Mouse (Mus musculus) heart, postnatal 10 days (tissue): ENCODE data around the gene Ceacam19. TPM values are rescaled to one million over a fixed set of nuclear protein-coding genes. Genes with fewer than 3 reads are reported as not detected.

ENCODE experiments used
- DNase-seq, 2 experiments: peaks; one replicate each; pipeline ENCODE4 v3.0.0; 2021
- intact Hi-C: fragments of 180-260 bp; cut with DNase I; formaldehyde crosslinking; loops from one replicate; pipeline ENCODE4 v1.15.1; 2025
- total RNA-seq, 2 experiments: library from RNA; stranded (reverse); gene quantifications; 2 replicates each; pipeline ENCODE4 v1.2.3; 2021

Gene Ceacam19
- total RNA-seq, 2 experiments from 2014 or later: not detected

GRCm38 (mm10) chr7:19843561-19843960 lies 44.2 kb downstream of the Ceacam19 start:
- intact Hi-C loops: loop anchor here (1.0 to 2.0 kb wide), 2 partner anchors 19 to 40 kb away; no protein-coding TSS in a partner anchor
- DNase-seq: peak; percentile 81 to 87

DNA sequence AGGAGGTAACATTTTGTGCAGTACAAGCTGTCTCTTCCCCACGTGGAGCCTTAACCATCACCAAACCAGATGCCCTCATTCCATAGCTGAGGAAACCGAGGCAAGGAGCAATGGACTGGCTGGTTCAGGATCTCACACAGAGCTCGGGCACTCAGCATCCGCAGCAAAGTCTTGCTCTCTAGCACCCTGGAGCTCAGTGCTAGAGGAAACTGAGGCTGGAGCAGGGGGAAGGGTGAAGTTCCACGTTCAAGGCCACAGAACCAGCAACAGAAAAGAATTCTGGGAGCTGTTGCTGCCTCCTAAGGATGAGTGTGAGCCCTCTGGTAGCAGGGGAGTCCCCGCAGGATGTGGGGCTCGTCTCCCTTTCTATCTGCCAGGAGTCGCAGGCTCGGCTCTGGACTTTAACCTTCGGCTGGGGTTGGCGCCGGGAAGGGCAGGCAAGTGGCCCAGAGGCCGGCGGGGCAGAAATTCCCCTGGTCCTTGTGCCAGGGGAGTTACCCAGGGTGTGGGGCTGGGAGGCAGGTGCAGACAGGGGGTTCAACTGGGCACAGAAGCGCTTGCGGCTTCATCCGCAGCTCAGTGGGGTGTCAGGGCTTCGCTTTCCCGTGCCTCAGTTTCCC lies 44.8 kb downstream of the Ceacam19 start:
- peak; percentile 59 to 64 for DNase-seq
- intact Hi-C loops: loop anchor here (1.0 to 2.0 kb wide), 2 partner anchors 18 to 40 kb away; no protein-coding TSS in a partner anchor

DNA sequence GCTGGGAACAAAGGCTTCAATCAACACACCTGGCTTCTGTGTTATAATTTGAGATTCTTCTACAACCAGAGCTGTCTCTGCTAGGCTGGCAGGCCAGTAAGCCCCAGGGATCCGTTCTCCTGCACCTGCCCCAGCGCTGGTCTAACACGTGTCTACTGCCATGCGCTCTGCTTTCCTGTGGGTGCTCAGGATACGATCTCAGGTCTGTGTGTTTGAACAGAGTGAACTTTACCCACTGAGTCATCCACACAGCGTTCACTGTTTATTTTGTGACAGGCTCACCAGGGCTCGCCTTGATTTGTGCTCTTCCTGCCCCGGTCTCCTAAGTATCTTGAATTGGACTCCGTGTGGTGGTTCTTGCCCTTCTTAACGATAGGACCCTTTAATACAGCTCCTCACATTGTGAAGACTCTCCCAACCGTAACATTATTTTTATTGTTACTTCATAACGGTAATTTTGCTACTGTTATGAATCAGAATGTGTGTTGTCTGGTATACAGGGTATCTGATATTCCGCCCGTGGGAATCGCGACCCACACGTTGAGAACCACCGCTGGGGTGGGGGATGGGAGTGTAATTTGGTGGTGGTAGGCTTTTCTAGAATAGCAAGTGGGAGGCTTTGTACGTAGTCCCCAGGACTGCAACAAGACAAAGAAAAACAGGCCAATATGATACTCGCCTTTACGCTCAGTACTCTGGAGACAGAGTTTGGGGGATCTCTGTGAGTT lies 45.9 kb downstream of the Ceacam19 start:
- intact Hi-C loops: loop anchor here (2.0 kb wide), 1 partner anchor 17 kb away; no protein-coding TSS in a partner anchor
- no peak for DNase-seq

- intact Hi-C loops: no loop called here
These were observed 46.8 kb downstream of the Ceacam19 start for GRCm38 (mm10) chr7:19840936-19841335.

GRCm38 (mm10) chr7:19840371-19840770 lies 47.4 kb downstream of the Ceacam19 start:
- intact Hi-C loops: no loop called here
- DNase-seq: no peak

More at GRCm38 (mm10) chr7:19840936-19841335, 46.8 kb downstream of the Ceacam19 start:
- no peak for DNase-seq

GRCm38 (mm10) chr7:19836843-19837242 lies 50.9 kb downstream of the Ceacam19 start:
- intact Hi-C loops: no loop called here
- no peak for DNase-seq

- intact Hi-C loops: no loop called here
- DNase-seq: no peak
These were observed 53.7 kb downstream of the Ceacam19 start for GRCm38 (mm10) chr7:19834055-19834454.

GRCm38 (mm10) chr7:19831837-19832236 lies 55.9 kb downstream of the Ceacam19 start:
- intact Hi-C loops: no loop called here
- DNase-seq: peak; percentile 41 to 50

GRCm38 (mm10) chr7:19830682-19831156 lies 57.0 kb downstream of the Ceacam19 start:
- DNase-seq: peak; percentile 94 to 95
- intact Hi-C loops: no loop called here

DNA sequence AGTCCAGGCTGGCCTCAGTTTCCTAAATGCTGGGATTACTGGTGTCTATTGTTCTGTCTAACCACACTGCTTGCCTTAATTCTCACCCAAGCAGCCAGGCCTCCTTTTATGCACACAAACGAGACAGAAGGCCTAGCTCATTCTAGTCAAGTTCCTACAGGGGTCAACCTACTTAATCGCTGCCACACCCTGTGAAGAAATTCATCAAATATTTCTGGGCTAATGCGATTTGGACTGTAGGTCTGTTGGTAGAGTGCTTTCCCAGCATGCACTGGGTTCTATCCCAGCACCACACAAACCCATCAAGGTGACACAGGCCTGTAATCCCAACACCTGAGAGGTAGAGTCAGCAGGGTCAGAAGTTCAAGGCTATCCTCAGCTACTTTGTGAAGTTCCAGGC lies 58.1 kb downstream of the Ceacam19 start:
- no peak for DNase-seq
- intact Hi-C loops: no loop called here

- intact Hi-C loops: no loop called here
- DNase-seq: peak; percentile 34 to 53
These were observed 61.0 kb downstream of the Ceacam19 start for GRCm38 (mm10) chr7:19826756-19827155.

Other genes with a start within 250 kb of the Ceacam19 start
- gene Clptm1, start 222.9 kb downstream of the Ceacam19 start, total RNA-seq: 100 to 1,000 TPM in 1 of 2 experiments, 10 to 100 TPM in 1; 95.2 to 102 TPM
- gene Apoc2, start 210.0 kb downstream of the Ceacam19 start, total RNA-seq: under 1 TPM in 1 of 2 experiments, not detected in 1; 0.60 TPM
- not detected for gene Gm44805, start 206.5 kb downstream of the Ceacam19 start, total RNA-seq
- gene Apoc4, start 206.5 kb downstream of the Ceacam19 start, total RNA-seq: not detected
- gene Apoc1, start 195.3 kb downstream of the Ceacam19 start, total RNA-seq: 10 to 100 TPM in 1 of 2 experiments, 1 to 10 TPM in 1; 5.2 to 14.7 TPM
- gene Apoe, start 188.8 kb downstream of the Ceacam19 start, total RNA-seq: 100 to 1,000 TPM; 268 to 276 TPM
- 100 to 1,000 TPM; 129 to 131 TPM for gene Tomm40, start 172.5 kb downstream of the Ceacam19 start, total RNA-seq
- 10 to 100 TPM; 43.1 to 45.2 TPM for gene Nectin2, start 137.5 kb downstream of the Ceacam19 start, total RNA-seq
- 100 to 1,000 TPM; 299 to 317 TPM for gene Bcam, start 116.9 kb downstream of the Ceacam19 start, total RNA-seq
- gene Cblc, start 91.2 kb downstream of the Ceacam19 start, total RNA-seq: under 1 TPM in 1 of 2 experiments, not detected in 1; 0.50 TPM
- 1 to 10 TPM; 5.6 to 5.7 TPM for gene Bcl3, start 65.2 kb downstream of the Ceacam19 start, total RNA-seq
- not detected for gene Gm19345, start 36.0 kb downstream of the Ceacam19 start, total RNA-seq
- not detected for gene Ceacam16, start 26.7 kb downstream of the Ceacam19 start, total RNA-seq
- gene Pvr, start 33.2 kb upstream of the Ceacam19 start, total RNA-seq: 10 to 100 TPM; 21.2 to 23.1 TPM
- gene Igsf23, start 62.8 kb upstream of the Ceacam19 start, total RNA-seq: 1 to 10 TPM; 1.4 to 3.6 TPM
- gene Ceacam20, start 77.4 kb upstream of the Ceacam19 start, total RNA-seq: not detected
- not detected for gene Nlrp9b, start 103.5 kb upstream of the Ceacam19 start, total RNA-seq
- gene Vmn1r91, start 211.7 kb upstream of the Ceacam19 start, total RNA-seq: not detected
- not detected for gene Gm16442, start 234.6 kb upstream of the Ceacam19 start, total RNA-seq